Mouse (Mus musculus) heart, postnatal 0 days (tissue): Measurements from ENCODE around the gene Aox1.

ENCODE experiments used
- CTCF ChIP-seq: IDR thresholded peaks from 2 replicates; pipeline ENCODE4 v1.5.1; 2016; ENCODE audit warnings: antibody characterized with exemption, control low read depth, low read depth
- EP300 ChIP-seq: IDR thresholded peaks from 2 replicates; pipeline ENCODE4 v1.6.1; 2016; ENCODE audit warnings: antibody characterized with exemption, low read depth

DNA sequence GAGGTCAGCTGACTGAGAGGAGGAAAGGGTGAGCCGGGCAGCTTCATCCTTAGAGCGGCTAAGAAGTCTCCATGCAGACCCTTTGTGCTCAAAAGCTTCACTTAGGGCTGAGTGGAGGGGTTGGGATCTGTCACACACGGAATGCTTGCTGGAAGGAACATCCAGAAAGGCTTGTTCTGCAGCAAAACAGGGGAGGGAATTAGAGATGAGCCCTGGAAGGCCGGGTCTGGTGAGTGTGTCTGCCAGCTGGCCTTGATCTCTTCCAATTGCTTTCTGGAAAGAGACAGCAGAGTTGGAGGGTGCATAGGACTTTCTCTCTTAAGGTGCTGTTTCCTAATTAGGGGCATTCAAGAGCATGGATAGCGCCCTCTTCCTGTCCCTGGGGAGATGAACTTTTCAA lies 59.6 kb downstream of the Aox1 start:
- TF ChIP-seq CTCF: no peak
- TF ChIP-seq EP300: no peak
